Mouse (Mus musculus) brain, embryonic 14.5 days (tissue): ENCODE results near the gene Lmnb2.

Source experiments
- CTCF ChIP-seq: fragments of 200-500 bp; IDR thresholded peaks from 2 replicates; pipeline ENCODE4 v1.5.1; 2012; ENCODE audit warnings: inconsistent platforms, mild to moderate bottlenecking, moderate library complexity, borderline replicate concordance; ENCODE audit not compliant: insufficient read depth, insufficient read length; ENCODE audit errors: extremely low read depth
- POLR2A ChIP-seq: fragments of 200-500 bp; IDR thresholded peaks from 2 replicates; pipeline ENCODE4 v1.6.1; 2012; ENCODE audit warnings: mild to moderate bottlenecking, inconsistent platforms, borderline replicate concordance; ENCODE audit not compliant: poor library complexity, insufficient read depth, insufficient read length, severe bottlenecking; ENCODE audit errors: extremely low read depth

GRCm38 (mm10) chr10:80931695-80932094 lies 13.7 kb upstream of the Lmnb2 start:
- no peak for TF ChIP-seq CTCF
- no peak for TF ChIP-seq POLR2A
